Mouse (Mus musculus): ENCODE results near the gene Tbc1d23. TPM values are rescaled to one million over a fixed set of nuclear protein-coding genes. Genes with fewer than 3 reads are reported as not detected.

Tbc1d23 gene
- total and polyA plus RNA-seq, 2 experiments = 4.0 to 18.7 TPM

DNA sequence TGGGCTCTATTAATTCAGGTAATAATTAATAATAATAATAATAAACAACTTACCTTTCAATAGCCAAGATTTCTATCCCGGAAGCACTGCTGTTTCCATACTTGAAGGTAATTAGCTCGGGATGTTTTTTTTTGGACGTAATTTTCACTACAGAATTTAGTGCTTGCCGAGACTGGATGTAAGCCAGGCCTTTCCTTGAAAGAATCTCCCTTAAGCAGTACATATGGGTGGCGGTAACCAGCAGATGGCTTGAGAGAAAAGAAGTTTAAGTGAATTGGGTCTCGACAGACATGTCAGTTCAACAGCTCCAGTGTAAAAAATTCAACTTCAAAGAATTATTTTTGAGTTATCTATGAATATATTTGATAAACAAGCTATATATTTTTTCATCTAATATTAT, 59.7 kb downstream of the Tbc1d23 start:
- TF ChIP-seq CTCF (IDR thresholded peaks at IDR 0.05; ENCODE audit: low read depth, low read length) (no peak), POLR2A (IDR thresholded peaks at IDR 0.05; ENCODE audit: extremely low read depth, insufficient read depth, low read length) (no peak)
- H3K27ac ChIP-seq (replicated peaks; ENCODE audit: insufficient read depth, low read depth, low read length) = no peak overlapping the region
- no peak overlapping the region for H3K4me3 ChIP-seq (ENCODE audit: insufficient read depth, low read depth, low read length)
- no peaks in the 10 kb centered on the region for H3K79me2 ChIP-seq (ENCODE audit: control insufficient read depth, insufficient read depth, low read length)
- H3K36me3 ChIP-seq (ENCODE audit: control insufficient read depth, insufficient read depth, low read length) = peaks cover 15% of the 10 kb centered on the region
- no peaks in the 10 kb centered on the region for H3K27me3 ChIP-seq (ENCODE audit: control insufficient read depth, insufficient read depth, low read length)
- 93% methylated on average over 6 of the region's 6 CpGs for WGBS
- no peak for DNase-seq (ENCODE audit: extremely low read depth, low read depth, low spot score)
- H3K9ac ChIP-seq (ENCODE audit: low read depth, low read length) = no peak overlapping the region
- H3K4me1 ChIP-seq (ENCODE audit: control insufficient read depth, insufficient read depth, low read length) = peaks cover 4% of the 10 kb centered on the region

GRCm38 (mm10) chr16:57171161-57171560, 60.1 kb downstream of the Tbc1d23 start:
- Histone ChIP-seq H3K27me3 (ENCODE audit: control insufficient read depth, insufficient read depth, low read length) (no peaks in the 10 kb centered on the region), H3K4me1 (ENCODE audit: control insufficient read depth, insufficient read depth, low read length) (peaks cover 4% of the 10 kb centered on the region), H3K9ac (ENCODE audit: low read depth, low read length) (no peak overlapping the region), H3K27ac (replicated peaks; ENCODE audit: insufficient read depth, low read depth, low read length) (no peak overlapping the region), H3K79me2 (ENCODE audit: control insufficient read depth, insufficient read depth, low read length) (no peaks in the 10 kb centered on the region), H3K36me3 (ENCODE audit: control insufficient read depth, insufficient read depth, low read length) (peaks cover 15% of the 10 kb centered on the region; the same call in 1 of the 2 replicates), H3K4me3 (ENCODE audit: insufficient read depth, low read depth, low read length) (no peak overlapping the region)
- WGBS = 80% methylated on average over 8 of the region's 8 CpGs
- no peak for TF ChIP-seq POLR2A (IDR thresholded peaks at IDR 0.05; ENCODE audit: extremely low read depth, insufficient read depth, low read length)
- no peak for TF ChIP-seq CTCF (IDR thresholded peaks at IDR 0.05; ENCODE audit: low read depth, low read length)
- no peak for DNase-seq (ENCODE audit: extremely low read depth, low read depth, low spot score)

DNA sequence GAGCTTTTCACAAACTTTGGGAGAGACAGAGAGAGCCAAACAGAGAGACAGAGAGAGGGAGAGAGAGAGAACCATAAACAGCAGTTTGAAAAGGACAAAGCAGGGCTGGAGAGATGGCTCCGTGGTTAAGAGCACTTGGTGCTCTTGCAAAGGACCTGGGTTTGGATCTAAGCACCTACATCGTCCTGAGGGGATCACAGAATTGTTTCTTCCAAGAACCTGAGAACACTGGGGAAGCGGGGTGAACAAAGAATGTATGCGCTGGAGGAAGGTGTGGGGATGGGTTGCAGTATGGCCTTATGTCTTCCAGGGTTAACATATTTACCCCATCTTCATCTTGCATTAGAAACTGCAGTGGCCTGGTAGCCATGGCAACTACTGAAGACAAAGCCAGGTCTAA, 63.1 kb downstream of the Tbc1d23 start:
- 88% methylated on average over 4 of the region's 4 CpGs for WGBS
- H3K27me3 ChIP-seq (ENCODE audit: control insufficient read depth, insufficient read depth, low read length) = no peaks in the 10 kb centered on the region
- H3K9ac ChIP-seq (ENCODE audit: low read depth, low read length) = no peak overlapping the region
- no peak for DNase-seq (ENCODE audit: extremely low read depth, low read depth, low spot score)
- no peak overlapping the region for H3K4me3 ChIP-seq (ENCODE audit: insufficient read depth, low read depth, low read length)
- TF ChIP-seq CTCF (IDR thresholded peaks at IDR 0.05; ENCODE audit: low read depth, low read length) = no peak
- TF ChIP-seq POLR2A (IDR thresholded peaks at IDR 0.05; ENCODE audit: extremely low read depth, insufficient read depth, low read length) = no peak
- H3K79me2 ChIP-seq (ENCODE audit: control insufficient read depth, insufficient read depth, low read length) = peaks cover 8% of the 10 kb centered on the region
- peaks cover 21% of the 10 kb centered on the region for H3K36me3 ChIP-seq (ENCODE audit: control insufficient read depth, insufficient read depth, low read length)
- no peak overlapping the region for H3K27ac ChIP-seq (replicated peaks; ENCODE audit: insufficient read depth, low read depth, low read length)
- H3K4me1 ChIP-seq (ENCODE audit: control insufficient read depth, insufficient read depth, low read length) = peaks cover 22% of the 10 kb centered on the region

- WGBS = 12% methylated on average over 5 of the region's 5 CpGs
These were observed 63.8 kb downstream of the Tbc1d23 start for GRCm38 (mm10) chr16:57167514-57167912.

GRCm38 (mm10) chr16:57166611-57167513, 64.4 kb downstream of the Tbc1d23 start, which contains the start of gene Nit2:
Gene Nit2 (minus strand): TSS chr16:57167341.
- peaks cover 18% of the 10 kb centered on the region for H3K36me3 ChIP-seq (ENCODE audit: control insufficient read depth, insufficient read depth, low read length)
- peak within 1 kb of the TSS; percentile 87 for H3K4me3 ChIP-seq (ENCODE audit: insufficient read depth, low read depth, low read length)
- TF ChIP-seq POLR2A (IDR thresholded peaks at IDR 0.05; ENCODE audit: extremely low read depth, insufficient read depth, low read length) (peak; percentile 91), CTCF (IDR thresholded peaks at IDR 0.05; ENCODE audit: low read depth, low read length) (peak; percentile 90)
- peak; percentile 78 for DNase-seq (ENCODE audit: extremely low read depth, low read depth, low spot score)
- under 1% methylated on average over 58 of the region's 58 CpGs for WGBS
- H3K9ac ChIP-seq (ENCODE audit: low read depth, low read length) = peak within 1 kb of the TSS; percentile 95
- H3K27me3 ChIP-seq (ENCODE audit: control insufficient read depth, insufficient read depth, low read length) = no peaks in the 10 kb centered on the region
- H3K79me2 ChIP-seq (ENCODE audit: control insufficient read depth, insufficient read depth, low read length) = peaks cover 18% of the 10 kb centered on the region
- H3K4me1 ChIP-seq (ENCODE audit: control insufficient read depth, insufficient read depth, low read length) = peaks cover 26% of the 10 kb centered on the region
- H3K27ac ChIP-seq (replicated peaks; ENCODE audit: insufficient read depth, low read depth, low read length) = peak within 1 kb of the TSS; percentile 97

More at GRCm38 (mm10) chr16:57167514-57167912, 63.8 kb downstream of the Tbc1d23 start:
- Histone ChIP-seq H3K4me3 (ENCODE audit: insufficient read depth, low read depth, low read length) (peak overlapping the region; percentile 87), H3K9ac (ENCODE audit: low read depth, low read length) (peak overlapping the region; percentile 40; the same call in 1 of the 2 replicates), H3K79me2 (ENCODE audit: control insufficient read depth, insufficient read depth, low read length) (peaks cover 13% of the 10 kb centered on the region), H3K27me3 (ENCODE audit: control insufficient read depth, insufficient read depth, low read length) (no peaks in the 10 kb centered on the region), H3K4me1 (ENCODE audit: control insufficient read depth, insufficient read depth, low read length) (peaks cover 22% of the 10 kb centered on the region), H3K36me3 (ENCODE audit: control insufficient read depth, insufficient read depth, low read length) (peaks cover 16% of the 10 kb centered on the region), H3K27ac (replicated peaks; ENCODE audit: insufficient read depth, low read depth, low read length) (peak overlapping the region; percentile 52)
- no peak for TF ChIP-seq CTCF (IDR thresholded peaks at IDR 0.05; ENCODE audit: low read depth, low read length)
- no peak for TF ChIP-seq POLR2A (IDR thresholded peaks at IDR 0.05; ENCODE audit: extremely low read depth, insufficient read depth, low read length)
- DNase-seq (ENCODE audit: extremely low read depth, low read depth, low spot score) = no peak
